In the genomic region with DNA sequence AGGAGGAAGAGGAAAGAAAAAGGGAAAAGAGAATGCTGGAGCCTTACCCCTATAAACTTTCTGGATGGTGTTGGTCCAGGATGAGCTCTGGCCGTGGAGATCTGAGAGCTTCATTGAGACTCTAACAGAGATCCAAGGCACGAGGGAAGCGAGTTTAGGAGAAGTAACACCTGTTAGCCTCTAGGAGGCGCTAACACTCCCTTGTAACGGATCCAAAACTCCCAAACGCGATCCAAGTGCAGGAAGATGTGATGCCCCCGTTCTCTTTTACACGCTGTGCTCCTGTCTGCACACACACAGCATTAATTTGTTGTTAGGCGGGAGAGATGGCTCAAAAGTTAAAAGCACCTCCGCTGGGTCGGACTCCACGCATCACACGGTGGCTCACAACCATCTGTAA, we compare ENCODE assay signal across 8 mouse cellular contexts. TPM values are rescaled to one million over a fixed set of nuclear protein-coding genes. Genes with fewer than 3 reads are reported as not detected.
DNase-seq lines count a peak whose midpoint lies in the region; ATAC-seq lines count a peak whose summit lies in the region.

No protein-coding gene starts in this region.

- peak; percentile 11 for DNase-seq in cerebellum, adult 11-12 months
- peak; percentile 47 for DNase-seq in A20 (ENCODE audit: low read depth, low spot score)
- peak; percentile 37 for DNase-seq in heart, postnatal 4 days
- peak; percentile 36 for DNase-seq in lung, postnatal 14 days
- DNase-seq in testis, postnatal 14 days (ENCODE audit: low spot score) = peak; percentile 48
- no peak for DNase-seq in urinary bladder, postnatal 4 days (ENCODE audit: low spot score in 2 of 2)

- no peak for ATAC-seq in cerebellum, adult (ENCODE audit: insufficient number of reproducible peaks, low FRiP score, low TSS enrichment)
- ATAC-seq in common myeloid progenitor, adult 5-6 weeks (replicated peaks; ENCODE audit: low read depth, poor library complexity, severe bottlenecking) = peak; percentile 80

RNA-seq across cellular contexts. Expression of a gene that starts 46.3 kb away (rescaled TPM):
- total RNA-seq in common myeloid progenitor, adult 5-6 weeks (2017) = 1.2 TPM in 2 replicates
- 1 to 10 TPM; 6.0 to 6.6 TPM for total RNA-seq in heart, postnatal 4 days (2021)

RNA-seq across cellular contexts. Expression of a gene that starts 57.3 kb away (rescaled TPM):
- total RNA-seq in common myeloid progenitor, adult 5-6 weeks (2017) = 144 and 171 TPM in 2 replicates
- 10 to 100 TPM; 29.2 to 29.5 TPM for total RNA-seq in heart, postnatal 4 days (2021)

RNA-seq across cellular contexts. Expression of a gene that starts 58.4 kb away (rescaled TPM):
- total RNA-seq in common myeloid progenitor, adult 5-6 weeks (2017) = 2,931 and 3,145 TPM in 2 replicates
- 100 to 1,000 TPM; 187 to 214 TPM for total RNA-seq in heart, postnatal 4 days (2021)

Comparison
In these comparisons a context has a peak if more than half of its experiments do, and no peak if none do; other contexts are left out.
1. DNase-seq: peak in cerebellum, adult 11-12 months (single experiment), A20 (single experiment), heart, postnatal 4 days (single experiment), lung, postnatal 14 days (single experiment) and testis, postnatal 14 days (single experiment); none in urinary bladder, postnatal 4 days (0 of 2).
2. RNA of a gene that starts 58.4 kb away (total RNA-seq): 2,931 to 3,145 TPM in common myeloid progenitor, adult 5-6 weeks; 187 to 214 TPM in heart, postnatal 4 days; every median in the first group is over 10 times any median in the second.